Comparison of ENCODE assay signal across 11 mouse cellular contexts in the genomic region with DNA sequence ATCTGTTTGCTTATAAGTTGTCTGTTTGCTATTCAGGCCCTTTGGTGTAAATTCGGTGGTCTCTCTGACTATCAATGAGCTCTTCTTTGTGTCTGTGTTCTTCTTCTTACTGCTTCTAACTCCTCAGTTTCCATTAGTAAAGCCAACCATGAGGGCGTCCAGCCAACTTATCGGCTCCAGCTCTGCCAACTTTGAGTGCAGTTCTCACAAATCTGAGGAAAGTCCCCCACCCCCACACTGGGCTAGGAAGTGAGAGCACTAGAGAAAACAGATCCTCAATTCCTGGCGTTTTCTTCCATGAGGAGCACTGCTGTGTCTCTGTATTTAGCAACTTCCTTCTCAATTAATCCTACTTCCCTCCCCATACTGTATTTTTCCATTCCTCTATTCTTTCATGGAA. TPM values are rescaled to one million over a fixed set of nuclear protein-coding genes. Genes with fewer than 3 reads are reported as not detected.
DNase-seq lines count a peak whose midpoint lies in the region; ATAC-seq and TF ChIP-seq lines count a peak whose summit lies in the region.
"Had no signal": no experiment of that assay in that cellular context is flagged by ENCODE, and none has a peak within 500 bp of the region (broad histone marks: within the 10 kb centered on the region; RNA-seq: fewer than 3 reads in every experiment).

No protein-coding gene starts in this region.

- peaks cover 2% of the 10 kb centered on the region; the same call in 1 of the 2 replicates for H3K36me3 ChIP-seq in heart, embryonic 11.5 days (ENCODE audit: control insufficient read depth, insufficient read depth, low read length)
- H3K36me3 ChIP-seq in midbrain, postnatal 0 days (ENCODE audit: insufficient read depth, low read length), result no peaks in the 10 kb centered on the region
- no peaks in the 10 kb centered on the region for H3K36me3 ChIP-seq in liver, embryonic 12.5 days
- H3K36me3 ChIP-seq: kidney, embryonic 15.5 days; liver, embryonic 13.5 days had no signal

- H3K4me3 ChIP-seq in heart, embryonic 11.5 days (ENCODE audit: low read depth, low read length), result no peak overlapping the region
- no peak overlapping the region for H3K4me3 ChIP-seq in midbrain, postnatal 0 days (ENCODE audit: low read depth, low read length)
- H3K4me3 ChIP-seq in gastrocnemius, adult 2 months, result no peak overlapping the region
- H3K4me3 ChIP-seq in liver, embryonic 12.5 days, result no peak overlapping the region
- H3K4me3 ChIP-seq: kidney, embryonic 15.5 days; liver, embryonic 13.5 days; megakaryocyte, embryonic 14.5 days had no signal

- peaks cover 5% of the 10 kb centered on the region; the same call in 1 of the 2 replicates for H3K4me1 ChIP-seq in heart, embryonic 11.5 days (ENCODE audit: control insufficient read depth, insufficient read depth, low read length)
- no peaks in the 10 kb centered on the region for H3K4me1 ChIP-seq in midbrain, postnatal 0 days (ENCODE audit: insufficient read depth, low read length)
- peaks cover 27% of the 10 kb centered on the region for H3K4me1 ChIP-seq in liver, embryonic 12.5 days

- DNase-seq in heart, postnatal 36 days, result no peak
- DNase-seq in brain, adult 2 months (ENCODE audit: low read depth, low spot score), result peak; percentile 70
- DNase-seq in frontal cortex, postnatal 10 days (ENCODE audit: low spot score in 2 of 2), result peak; percentile 42 to 61
- DNase-seq in midbrain, postnatal 0 days (ENCODE audit: low spot score), result peak; percentile 87
- no peak for DNase-seq in thymus, postnatal 14 days
- DNase-seq in gastrocnemius, adult 2 months, result no peak
- DNase-seq: liver, embryonic 13.5 days had no signal

- no peaks in the 10 kb centered on the region for H3K27me3 ChIP-seq in heart, embryonic 11.5 days (ENCODE audit: control insufficient read depth, insufficient read depth, low read length)
- H3K27me3 ChIP-seq in midbrain, postnatal 0 days (ENCODE audit: insufficient read depth, low read length), result no peaks in the 10 kb centered on the region
- peaks cover 10% of the 10 kb centered on the region for H3K27me3 ChIP-seq in liver, embryonic 12.5 days (replicated peaks)

- intact Hi-C loops in heart, postnatal 36 days (cut with DNase I), result no loop called here
- intact Hi-C loops in gastrocnemius, adult 2 months (cut with DNase I), result no loop called here

- 0 out of 2 replicates have a peak, but pooled peaks have one; percentile 35 for ATAC-seq in heart, embryonic 11.5 days (replicated peaks; ENCODE audit: insufficient number of reproducible peaks, low FRiP score, low TSS enrichment)
- peak; percentile 50; the same call in 1 of the 2 replicates for ATAC-seq in midbrain, postnatal 0 days (ENCODE audit: low FRiP score)
- ATAC-seq in liver, embryonic 12.5 days, result no peak

- TF ChIP-seq CTCF in midbrain, postnatal 0 days (IDR thresholded peaks at IDR 0.05), result no peak
- TF ChIP-seq CTCF in gastrocnemius, adult 2 months (IDR thresholded peaks at IDR 0.05), result no peak

- WGBS in heart, embryonic 11.5 days (ENCODE audit: insufficient replicate concordance), result 60% methylated on average over 4 of the region's 4 CpGs
- 70% methylated on average over 4 of the region's 4 CpGs for WGBS in midbrain, postnatal 0 days
- 73% methylated on average over 4 of the region's 4 CpGs for WGBS in liver, embryonic 12.5 days (ENCODE audit: insufficient replicate concordance)

- H3K9ac ChIP-seq in heart, embryonic 11.5 days (ENCODE audit: low read depth, low read length), result no peak overlapping the region
- no peak overlapping the region for H3K9ac ChIP-seq in midbrain, postnatal 0 days (replicated peaks; ENCODE audit: low read length, poor library complexity, severe bottlenecking)
- H3K9ac ChIP-seq in liver, embryonic 12.5 days, result no peak overlapping the region
- H3K9ac ChIP-seq: kidney, embryonic 15.5 days; liver, embryonic 13.5 days had no signal

- H3K9me3 ChIP-seq in heart, embryonic 11.5 days (replicated peaks; ENCODE audit: control insufficient read depth, low read length), result no peaks in the 10 kb centered on the region
- no peaks in the 10 kb centered on the region for H3K9me3 ChIP-seq in midbrain, postnatal 0 days (ENCODE audit: low read length)
- H3K9me3 ChIP-seq in liver, embryonic 12.5 days (replicated peaks), result no peaks in the 10 kb centered on the region
- H3K9me3 ChIP-seq: kidney, embryonic 15.5 days; liver, embryonic 13.5 days had no signal

- H3K4me2 ChIP-seq in heart, embryonic 11.5 days, result no peak overlapping the region
- no peak overlapping the region for H3K4me2 ChIP-seq in midbrain, postnatal 0 days (ENCODE audit: low read depth, low read length, poor library complexity, severe bottlenecking)
- no peak overlapping the region for H3K4me2 ChIP-seq in liver, embryonic 12.5 days
- H3K4me2 ChIP-seq: kidney, embryonic 15.5 days; liver, embryonic 13.5 days had no signal

- no peak overlapping the region for H3K27ac ChIP-seq in heart, embryonic 11.5 days (ENCODE audit: low read depth, low read length)
- H3K27ac ChIP-seq in midbrain, postnatal 0 days (ENCODE audit: low read depth, low read length), result no peak overlapping the region
- H3K27ac ChIP-seq in gastrocnemius, adult 2 months, result no peak overlapping the region
- H3K27ac ChIP-seq in liver, embryonic 12.5 days, result no peak overlapping the region
- H3K27ac ChIP-seq: kidney, embryonic 15.5 days; liver, embryonic 13.5 days had no signal

RNA-seq across cellular contexts. Expression of gene Slc1a3, which starts 4.4 kb away (rescaled TPM):
- 22.7 and 23.7 TPM in 2 replicates for polyA plus RNA-seq in heart, embryonic 11.5 days (2014; fragmentation: Nextera tagmentation; extraction: Ambion mirVana)
- total RNA-seq in heart, postnatal 36 days (2021), result 1 to 10 TPM; 1.5 to 2.9 TPM
- 166 and 195 TPM in 2 replicates for total RNA-seq in midbrain, postnatal 0 days (2014; rRNA removed)
- polyA plus RNA-seq in midbrain, postnatal 0 days (2015; fragmentation: Nextera tagmentation; extraction: Ambion mirVana), result 145 and 147 TPM in 2 replicates
- 1 to 10 TPM; 1.2 TPM for total RNA-seq in gastrocnemius, adult 2 months (2021)
- 2.4 and 3.0 TPM in 2 replicates for polyA plus RNA-seq in liver, embryonic 12.5 days (2016; fragmentation: Nextera tagmentation; extraction: Ambion mirVana)

Comparison
In these comparisons a context has a peak if more than half of its experiments do, and no peak if none do; other contexts are left out.
1. DNase-seq: peak in brain, adult 2 months (single experiment), frontal cortex, postnatal 10 days (2 of 2) and midbrain, postnatal 0 days (single experiment); none in heart, postnatal 36 days (0 of 2), thymus, postnatal 14 days (single experiment) and gastrocnemius, adult 2 months (single experiment).
2. RNA of gene Slc1a3, which starts 4.4 kb away (total RNA-seq): 166 to 195 TPM in midbrain, postnatal 0 days; 1.5 to 2.9 TPM in heart, postnatal 36 days and 1.2 TPM in gastrocnemius, adult 2 months; every median in the first group is over 10 times any median in the second.